Comparison of ENCODE assay signal across 21 mouse cellular contexts in genomic region chr17:84608606-84609005, GRCm38 (mm10).
"Had no signal": no experiment of that assay in that cellular context is flagged by ENCODE, and none has a peak within 500 bp of the region (broad histone marks: within the 10 kb centered on the region; RNA-seq: fewer than 3 reads in every experiment).

No protein-coding gene starts in this region.

- H3K9ac ChIP-seq: forebrain, postnatal 0 days; heart, embryonic 12.5 days; hindbrain, embryonic 13.5 days; hindbrain, embryonic 15.5 days; intestine, embryonic 15.5 days; limb, embryonic 13.5 days; limb, embryonic 15.5 days; liver, embryonic 12.5 days; liver, embryonic 14.5 days had no signal

- DNase-seq: forebrain, postnatal 0 days; gastrocnemius, postnatal 14 days; gastrocnemius, postnatal 36 days; heart, adult 18-20 months; heart, postnatal 10 days; kidney, adult 11 months; kidney, adult 8-10 months; kidney, postnatal 14 days; kidney, postnatal 36 days; layer of hippocampus, adult 9-11 months; layer of hippocampus, postnatal 36 days; left cerebral cortex, postnatal 4 days had no signal

- H3K4me3 ChIP-seq: heart, embryonic 12.5 days; hindbrain, embryonic 13.5 days; hindbrain, embryonic 15.5 days; intestine, embryonic 15.5 days; limb, embryonic 13.5 days; limb, embryonic 15.5 days; liver, embryonic 12.5 days had no signal

- H3K4me2 ChIP-seq: heart, embryonic 12.5 days; hindbrain, embryonic 13.5 days; hindbrain, embryonic 15.5 days; intestine, embryonic 15.5 days; limb, embryonic 13.5 days; limb, embryonic 15.5 days; liver, embryonic 12.5 days had no signal

- H3K27ac ChIP-seq: hindbrain, embryonic 13.5 days; hindbrain, embryonic 15.5 days; hindbrain, postnatal 0 days; intestine, embryonic 15.5 days; limb, embryonic 13.5 days; limb, embryonic 15.5 days; liver, embryonic 12.5 days; liver, embryonic 14.5 days had no signal

- H3K4me1 ChIP-seq: heart, embryonic 12.5 days; hindbrain, embryonic 13.5 days; hindbrain, embryonic 15.5 days; limb, embryonic 15.5 days; liver, embryonic 12.5 days had no signal

- H3K9me3 ChIP-seq: hindbrain, embryonic 13.5 days; hindbrain, embryonic 15.5 days; intestine, embryonic 15.5 days; limb, embryonic 15.5 days had no signal

- ATAC-seq: forebrain, postnatal 0 days; hindbrain, postnatal 0 days; intestine, embryonic 15.5 days; liver, embryonic 12.5 days had no signal

- H3K27me3 ChIP-seq: heart, embryonic 12.5 days; hindbrain, embryonic 13.5 days; hindbrain, embryonic 15.5 days; intestine, embryonic 15.5 days; limb, embryonic 13.5 days; limb, embryonic 15.5 days; liver, embryonic 12.5 days had no signal
